Mouse (Mus musculus) thymus, adult 2 months (tissue): ENCODE data around the gene Tomm34.

Source experiments
- CTCF ChIP-seq: fragments of 200-500 bp; IDR thresholded peaks from 2 replicates; pipeline ENCODE4 v1.5.1; 2012; ENCODE audit warnings: mild to moderate bottlenecking, control low read depth, low read length, moderate library complexity, borderline replicate concordance; ENCODE audit not compliant: control insufficient read depth, poor library complexity, insufficient read depth; ENCODE audit errors: extremely low read depth
- POLR2A ChIP-seq: fragments of 200-500 bp; IDR thresholded peaks from 2 replicates; pipeline ENCODE4 v1.6.1; 2012; ENCODE audit warnings: mild to moderate bottlenecking, low read length, control low read depth, moderate library complexity; ENCODE audit not compliant: control insufficient read depth, poor library complexity, insufficient read depth; ENCODE audit errors: extremely low read depth

- TF ChIP-seq POLR2A (no peak), CTCF (no peak)
Measured at GRCm38 (mm10) chr2:164083609-164084341, 12.8 kb upstream of the Tomm34 start.
